In the genomic region with DNA sequence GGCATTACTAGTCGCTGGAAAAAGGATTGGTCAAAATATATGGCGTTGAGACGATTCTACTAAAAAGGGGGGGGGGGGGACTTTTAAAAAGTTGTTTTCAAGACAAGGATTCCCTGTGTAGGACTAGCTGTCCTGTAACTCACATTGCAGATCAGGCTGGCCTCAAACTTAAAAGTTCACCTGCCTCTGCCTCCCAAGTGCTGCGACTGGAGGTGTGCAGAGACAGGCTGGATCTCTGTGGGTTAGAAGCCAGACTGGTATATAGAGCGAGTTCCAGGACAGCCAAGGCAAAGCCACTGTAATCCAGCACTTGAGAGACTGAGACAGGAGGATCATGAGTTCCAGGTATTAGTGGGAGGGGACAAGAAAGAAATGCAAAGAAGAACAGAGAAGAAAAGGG, we compare ENCODE assay signal across 8 mouse cellular contexts. TPM values are rescaled to one million over a fixed set of nuclear protein-coding genes. Genes with fewer than 3 reads are reported as not detected.
DNase-seq lines count a peak whose midpoint lies in the region; ATAC-seq and TF ChIP-seq lines count a peak whose summit lies in the region.

No protein-coding gene starts in this region.

- ATAC-seq in embryonic facial prominence, embryonic 11.5 days (replicated peaks; ENCODE audit: insufficient number of reproducible peaks, low FRiP score, low TSS enrichment, low read depth), result peak; percentile 47; the same call in 1 of the 2 replicates
- no peak for ATAC-seq in intestine, postnatal 0 days
- ATAC-seq in neural tube, embryonic 15.5 days (ENCODE audit: low FRiP score), result peak; percentile 32

- H3K36me3 ChIP-seq in embryonic facial prominence, embryonic 11.5 days (replicated peaks; ENCODE audit: control insufficient read depth, insufficient read depth, low read depth, low read length), result no peaks in the 10 kb centered on the region
- H3K36me3 ChIP-seq in intestine, postnatal 0 days (ENCODE audit: control insufficient read depth, insufficient read depth), result no peaks in the 10 kb centered on the region
- H3K36me3 ChIP-seq in neural tube, embryonic 15.5 days, result no peaks in the 10 kb centered on the region

- H3K27me3 ChIP-seq in embryonic facial prominence, embryonic 11.5 days (ENCODE audit: control insufficient read depth, insufficient read depth, low read length), result no peaks in the 10 kb centered on the region
- no peaks in the 10 kb centered on the region for H3K27me3 ChIP-seq in intestine, postnatal 0 days (replicated peaks; ENCODE audit: control insufficient read depth, insufficient read depth, low read length)
- H3K27me3 ChIP-seq in neural tube, embryonic 15.5 days (replicated peaks), result peaks cover 16% of the 10 kb centered on the region

- no peaks in the 10 kb centered on the region for H3K4me1 ChIP-seq in embryonic facial prominence, embryonic 11.5 days (ENCODE audit: control insufficient read depth, insufficient read depth, low read length)
- peaks cover 5% of the 10 kb centered on the region; the same call in 1 of the 2 replicates for H3K4me1 ChIP-seq in intestine, postnatal 0 days (replicated peaks; ENCODE audit: control insufficient read depth, insufficient read depth, low read length)
- peaks cover 26% of the 10 kb centered on the region for H3K4me1 ChIP-seq in neural tube, embryonic 15.5 days

- WGBS in embryonic facial prominence, embryonic 11.5 days, result 29% methylated on average over 5 of the region's 5 CpGs
- 25% methylated on average over 5 of the region's 5 CpGs for WGBS in intestine, postnatal 0 days
- WGBS in neural tube, embryonic 15.5 days, result 30% methylated on average over 5 of the region's 5 CpGs

- no peak for DNase-seq in layer of hippocampus, adult 2 months (ENCODE audit: low spot score in 2 of 2)
- DNase-seq in layer of hippocampus, postnatal 14 days (ENCODE audit: low spot score in 2 of 2), result no peak
- no peak for DNase-seq in embryonic facial prominence, embryonic 11.5 days (ENCODE audit: low spot score)
- no peak for DNase-seq in layer of hippocampus, adult 11-12 months (ENCODE audit: low spot score)
- no peak for DNase-seq in adrenal gland, postnatal 36 days
- DNase-seq in spleen, postnatal 10 days (ENCODE audit: low spot score in 2 of 2), result no peak

- peak overlapping the region; percentile 85 for H3K4me3 ChIP-seq in layer of hippocampus, adult 2 months
- H3K4me3 ChIP-seq in embryonic facial prominence, embryonic 11.5 days (ENCODE audit: low read depth, low read length), result peak overlapping the region; percentile 91
- H3K4me3 ChIP-seq in intestine, postnatal 0 days (ENCODE audit: low read depth, low read length), result peak overlapping the region; percentile 99
- peak overlapping the region; percentile 83 for H3K4me3 ChIP-seq in neural tube, embryonic 15.5 days (replicated peaks)

- H3K9ac ChIP-seq in embryonic facial prominence, embryonic 11.5 days (replicated peaks; ENCODE audit: low read length), result peak overlapping the region; percentile 58
- peak overlapping the region; percentile 96 for H3K9ac ChIP-seq in intestine, postnatal 0 days (ENCODE audit: low read depth, low read length)
- peak overlapping the region; percentile 55 for H3K9ac ChIP-seq in neural tube, embryonic 15.5 days (replicated peaks)

- H3K27ac ChIP-seq in layer of hippocampus, adult 2 months, result peak overlapping the region; percentile 97
- H3K27ac ChIP-seq in embryonic facial prominence, embryonic 11.5 days (replicated peaks; ENCODE audit: low read depth, low read length), result no peak overlapping the region
- no peak overlapping the region for H3K27ac ChIP-seq in intestine, postnatal 0 days (ENCODE audit: low read depth, low read length)
- H3K27ac ChIP-seq in neural tube, embryonic 15.5 days (replicated peaks), result peak overlapping the region; percentile 95

- peak overlapping the region; percentile 39 for H3K4me2 ChIP-seq in embryonic facial prominence, embryonic 11.5 days (ENCODE audit: low read depth, low read length)
- peak overlapping the region; percentile 79 for H3K4me2 ChIP-seq in intestine, postnatal 0 days (replicated peaks; ENCODE audit: low read depth)
- peak overlapping the region; percentile 73 for H3K4me2 ChIP-seq in neural tube, embryonic 15.5 days

- H3K9me3 ChIP-seq in embryonic facial prominence, embryonic 11.5 days (replicated peaks; ENCODE audit: control insufficient read depth, low read length), result no peaks in the 10 kb centered on the region
- H3K9me3 ChIP-seq in intestine, postnatal 0 days (ENCODE audit: control insufficient read depth), result no peaks in the 10 kb centered on the region
- no peaks in the 10 kb centered on the region for H3K9me3 ChIP-seq in neural tube, embryonic 15.5 days (replicated peaks)

- TF ChIP-seq CTCF in layer of hippocampus, adult 2 months (conservative IDR thresholded peaks at IDR 0.05), result no peak
- no peak for TF ChIP-seq CTCF in intestine, postnatal 0 days (IDR thresholded peaks at IDR 0.05; ENCODE audit: low read depth)

RNA-seq across cellular contexts. Expression of a gene that starts 0.6 kb away (rescaled TPM):
- 10 to 100 TPM; 30.2 to 34.3 TPM for total RNA-seq in layer of hippocampus, adult 2 months (2021)
- total RNA-seq in layer of hippocampus, postnatal 14 days (2021), result 10 to 100 TPM; 30.6 to 32.2 TPM
- polyA plus RNA-seq in embryonic facial prominence, embryonic 11.5 days (2014; fragmentation: Nextera tagmentation; extraction: Ambion mirVana), result 22.9 and 24.8 TPM in 2 replicates
- 4.5 and 5.7 TPM in 2 replicates for polyA plus RNA-seq in intestine, postnatal 0 days (2015; fragmentation: Nextera tagmentation; extraction: Ambion mirVana)
- polyA plus RNA-seq in neural tube, embryonic 15.5 days (2015; fragmentation: Nextera tagmentation; extraction: Ambion mirVana), result 26.8 and 27.3 TPM in 2 replicates
- 10 to 100 TPM; 13.9 to 16.9 TPM for total RNA-seq in adrenal gland, postnatal 36 days (2021)

Comparison
In these comparisons a context has a peak if more than half of its experiments do, and no peak if none do; other contexts are left out.
1. H3K27ac ChIP-seq: peak in layer of hippocampus, adult 2 months (single experiment) and neural tube, embryonic 15.5 days (single experiment); none in embryonic facial prominence, embryonic 11.5 days (single experiment) and intestine, postnatal 0 days (single experiment).
2. Peak in every context shown above with its lines, with median percentiles within 50 percentile points of each other: H3K4me3 ChIP-seq, H3K4me2 ChIP-seq and H3K9ac ChIP-seq.